In genomic region chrX:74022795-74023187, GRCm38 (mm10) we compare ENCODE assay signal across 8 mouse cellular contexts. TPM values are rescaled to one million over a fixed set of nuclear protein-coding genes. Genes with fewer than 3 reads are reported as not detected.
A peak's percentile ranks its signal among the peaks of the same experiment; 100 is the strongest.
DNase-seq lines count a peak whose midpoint lies in the region; ATAC-seq and TF ChIP-seq lines count a peak whose summit lies in the region.

No protein-coding gene starts in this region.

- intact Hi-C loops in heart, adult 2 months (cut with DNase I): loop anchor here (2.0 to 5.0 kb wide), 5 partner anchors 55 to 390 kb away; partner anchors contain the start of genes Flna and Hcfc1
- intact Hi-C loops in heart, postnatal 10 days (cut with DNase I): loop anchor here (2.0 to 10.0 kb wide), 5 partner anchors 56 to 395 kb away; partner anchors contain the start of gene Hcfc1

- H3K4me2 ChIP-seq in forebrain, embryonic 16.5 days (ENCODE audit: low read length): peak overlapping the region; percentile 62

- no peaks in the 10 kb centered on the region for H3K36me3 ChIP-seq in heart, adult 2 months (ENCODE audit: control insufficient read depth, insufficient read depth, low read length)
- H3K36me3 ChIP-seq in E14TG2a.4 (ENCODE audit: insufficient read depth, low read length) (peaks cover 45% of the 10 kb centered on the region), macrophage (ENCODE audit: inconsistent target) (peaks cover 7% of the 10 kb centered on the region; the same call in 1 of the 2 replicates)
- H3K36me3 ChIP-seq in forebrain, embryonic 16.5 days (ENCODE audit: control insufficient read depth, insufficient read depth): no peaks in the 10 kb centered on the region

- peak overlapping the region; percentile 90 for H3K27ac ChIP-seq in heart, adult 2 months
- H3K27ac ChIP-seq in forebrain, embryonic 16.5 days (ENCODE audit: low read length): no peak overlapping the region
- H3K27ac ChIP-seq in macrophage: peak overlapping the region; percentile 44

- TF ChIP-seq CTCF in heart, adult 2 months (IDR thresholded peaks at IDR 0.05): no peak
- TF ChIP-seq CTCF in E14TG2a.4 (conservative IDR thresholded peaks at IDR 0.05; ENCODE audit: low read length): no peak

- H3K27me3 ChIP-seq in heart, adult 2 months (ENCODE audit: control insufficient read depth, insufficient read depth, low read length): no peaks in the 10 kb centered on the region
- H3K27me3 ChIP-seq in E14TG2a.4 (ENCODE audit: insufficient read depth, low read length): no peaks in the 10 kb centered on the region
- H3K27me3 ChIP-seq in forebrain, embryonic 16.5 days (replicated peaks; ENCODE audit: control insufficient read depth, insufficient read depth, low read length): no peaks in the 10 kb centered on the region

- TF ChIP-seq EP300 in heart, adult 2 months (IDR thresholded peaks at IDR 0.05; ENCODE audit: insufficient read depth, low read depth, low read length): no peak

- no peak for TF ChIP-seq POLR2A in heart, adult 2 months (IDR thresholded peaks at IDR 0.05; ENCODE audit: insufficient read depth, low read depth, low read length)

- H3K4me1 ChIP-seq in heart, adult 2 months (ENCODE audit: control insufficient read depth, insufficient read depth, low read length): peaks cover 2% of the 10 kb centered on the region
- H3K4me1 ChIP-seq in E14TG2a.4 (replicated peaks; ENCODE audit: low read depth, low read length): peaks cover 41% of the 10 kb centered on the region
- H3K4me1 ChIP-seq in forebrain, embryonic 16.5 days (replicated peaks; ENCODE audit: control insufficient read depth, insufficient read depth, low read length): peaks cover 9% of the 10 kb centered on the region

- H3K9me3 ChIP-seq in E14TG2a.4 (ENCODE audit: low read length): no peaks in the 10 kb centered on the region
- H3K9me3 ChIP-seq in forebrain, embryonic 16.5 days (ENCODE audit: control insufficient read depth, low read length): no peaks in the 10 kb centered on the region

- no peak; the same call in 1 of the 2 replicates for ATAC-seq in forebrain, embryonic 16.5 days

- peak overlapping the region; percentile 67 for H3K4me3 ChIP-seq in heart, adult 2 months
- H3K4me3 ChIP-seq in E14TG2a.4 (replicated peaks; ENCODE audit: low read length) (peak overlapping the region; percentile 81), macrophage (ENCODE audit: inconsistent target) (peak overlapping the region; percentile 36)
- H3K4me3 ChIP-seq in forebrain, embryonic 16.5 days (replicated peaks; ENCODE audit: low read length): peak overlapping the region; percentile 57

- WGBS in heart, adult 2 months: 18% methylated on average over 6 of the region's 6 CpGs
- WGBS in forebrain, embryonic 16.5 days: 26% methylated on average over 6 of the region's 6 CpGs
- 15% methylated on average over 5 of the region's 6 CpGs for WGBS in macrophage (ENCODE audit: missing documents)

- no peak for DNase-seq in heart, adult 2 months
- no peak for DNase-seq in heart, postnatal 10 days
- no peak for DNase-seq in urinary bladder, postnatal 25 days (ENCODE audit: low spot score)
- no peak for DNase-seq in c-Kit-positive CD71-positive TER-119-positive erythroid progenitor cells, embryonic 14.5 days (ENCODE audit: low spot score)
- no peak for DNase-seq in cerebellum, adult 11-12 months

- H3K79me2 ChIP-seq in heart, adult 2 months (replicated peaks; ENCODE audit: control insufficient read depth, insufficient read depth, low read length): no peaks in the 10 kb centered on the region; the same call in 1 of the 2 replicates
- peaks cover 9% of the 10 kb centered on the region; the same call in 1 of the 2 replicates for H3K79me2 ChIP-seq in macrophage (ENCODE audit: inconsistent target)

- H3K9ac ChIP-seq in heart, adult 2 months (ENCODE audit: low read depth, low read length): peak overlapping the region; percentile 51
- H3K9ac ChIP-seq in forebrain, embryonic 16.5 days (replicated peaks; ENCODE audit: low read depth, low read length): peak overlapping the region; percentile 86

RNA-seq across cellular contexts. Expression of gene Irak1, which starts 0.9 kb away (rescaled TPM):
- 10 to 100 TPM; 56.7 to 58.0 TPM for total RNA-seq in heart, adult 2 months (2021)
- 112 and 128 TPM in 2 replicates for polyA plus RNA-seq in heart, adult 2 months (2012; rRNA removed)
- 10 to 100 TPM; 54.7 to 56.7 TPM for total RNA-seq in heart, postnatal 10 days (2021)
- polyA plus RNA-seq in forebrain, embryonic 16.5 days (2015; fragmentation: Nextera tagmentation; extraction: Ambion mirVana): 39.8 and 40.8 TPM in 2 replicates
- total RNA-seq in macrophage (2018; cell fraction: chromatin; rRNA removed): 100 to 1,000 TPM in 23 of 26 experiments, 10 to 100 TPM in 3; 73.8 to 172 (median 139) TPM
- total RNA-seq in macrophage (2018; cell fraction: cytosol; rRNA removed): 10 to 100 TPM; 38.1 to 69.0 (median 50.7) TPM
- total RNA-seq in macrophage (2018; cell fraction: nucleus; rRNA removed): 100 to 1,000 TPM in 14 of 26 experiments, 10 to 100 TPM in 12; 63.6 to 171 (median 102) TPM
- 56.5 to 75.1 TPM (median 66.5 TPM) in 3 replicates for polyA plus RNA-seq in macrophage (2018)

RNA-seq across cellular contexts. Expression of gene Hcfc1, which starts 56.6 kb away (rescaled TPM):
- 10 to 100 TPM; 37.0 to 37.9 TPM for total RNA-seq in heart, adult 2 months (2021)
- polyA plus RNA-seq in heart, adult 2 months (2012; rRNA removed): 26.3 and 27.6 TPM in 2 replicates
- 10 to 100 TPM; 64.2 to 64.4 TPM for total RNA-seq in heart, postnatal 10 days (2021)
- polyA plus RNA-seq in forebrain, embryonic 16.5 days (2015; fragmentation: Nextera tagmentation; extraction: Ambion mirVana): 53.8 and 57.0 TPM in 2 replicates
- 10 to 100 TPM; 29.4 to 85.4 (median 61.6) TPM for total RNA-seq in macrophage (2018; cell fraction: chromatin; rRNA removed)
- 10 to 100 TPM; 38.3 to 66.9 (median 54.4) TPM for total RNA-seq in macrophage (2018; cell fraction: cytosol; rRNA removed)
- 100 to 1,000 TPM in 2 of 26 experiments, 10 to 100 TPM in 24; 43.1 to 120 (median 68.0) TPM for total RNA-seq in macrophage (2018; cell fraction: nucleus; rRNA removed)
- 43.0 to 62.9 TPM (median 54.1 TPM) in 3 replicates for polyA plus RNA-seq in macrophage (2018)
